Mouse (Mus musculus): ENCODE measurements at regions not wholly inside any gene's neighbourhood (a gene's known extent, or its start where the extent isn't known, plus 50 kb on each side); places are given as distances from the start of the nearest gene placed in this dataset.
A peak's percentile ranks its signal among the peaks of the same experiment; 100 is the strongest.

DNA sequence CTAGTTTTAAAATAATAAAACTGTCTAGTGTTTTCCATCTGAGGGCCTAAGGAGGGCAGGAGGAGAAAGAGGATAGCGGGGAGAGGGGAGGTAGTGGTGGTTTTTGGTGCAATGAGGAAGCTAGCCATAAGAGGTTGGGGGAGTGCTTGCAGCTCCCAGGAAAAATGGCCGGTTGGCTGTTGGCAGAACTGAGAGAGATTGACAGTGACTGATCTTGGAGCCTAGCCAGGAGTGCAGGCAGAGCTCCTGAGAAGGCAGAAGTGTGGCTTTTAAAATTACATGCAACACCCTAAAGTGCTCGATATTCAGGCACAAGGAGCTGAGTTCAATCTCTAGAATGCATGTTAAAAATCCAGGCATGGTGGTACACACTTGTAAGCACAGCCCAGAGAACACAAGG lies 938.3 kb upstream of the 2610301B20Rik start:
- no peak for DNase-seq

DNA sequence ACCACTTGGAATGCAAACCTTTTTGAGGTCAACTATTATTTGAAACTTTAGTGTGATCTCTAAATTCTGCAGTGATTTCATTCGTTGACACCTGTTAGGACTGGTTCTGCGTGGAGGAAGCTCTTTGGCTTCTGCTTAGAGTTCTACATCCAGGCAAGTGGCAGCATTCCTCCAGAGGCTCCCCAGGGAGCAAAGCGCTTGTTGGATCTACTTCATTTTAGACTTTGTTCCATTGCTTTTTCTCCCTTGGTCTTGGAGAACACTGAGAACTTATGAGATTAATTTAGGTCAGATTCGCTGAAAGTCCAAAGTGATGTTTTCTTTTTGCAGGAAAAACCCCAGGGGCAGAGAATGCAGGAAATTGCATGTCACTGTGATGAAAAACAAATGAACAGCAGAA lies 922.9 kb upstream of the 2610301B20Rik start:
- no peak for DNase-seq

DNA sequence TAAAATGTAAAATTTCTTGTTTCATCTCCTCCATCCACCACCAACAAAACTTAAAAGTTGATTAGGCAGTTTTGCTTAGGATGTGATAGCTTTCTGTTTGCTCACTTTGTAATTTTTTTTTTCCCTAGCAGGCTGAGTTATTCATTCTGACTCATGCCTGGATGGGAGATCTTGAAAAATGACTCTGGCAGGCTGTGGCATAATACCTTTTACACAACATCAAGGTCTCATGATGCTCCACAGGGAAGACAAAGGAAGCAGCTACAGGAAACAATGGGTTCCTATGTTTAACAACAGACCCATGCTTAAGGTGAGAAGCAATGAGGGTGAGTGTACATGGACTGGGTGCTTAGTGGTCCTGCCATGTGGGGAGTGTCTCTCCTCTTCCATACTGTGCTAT lies 899.7 kb upstream of the 2610301B20Rik start:
- no peak for DNase-seq

DNA sequence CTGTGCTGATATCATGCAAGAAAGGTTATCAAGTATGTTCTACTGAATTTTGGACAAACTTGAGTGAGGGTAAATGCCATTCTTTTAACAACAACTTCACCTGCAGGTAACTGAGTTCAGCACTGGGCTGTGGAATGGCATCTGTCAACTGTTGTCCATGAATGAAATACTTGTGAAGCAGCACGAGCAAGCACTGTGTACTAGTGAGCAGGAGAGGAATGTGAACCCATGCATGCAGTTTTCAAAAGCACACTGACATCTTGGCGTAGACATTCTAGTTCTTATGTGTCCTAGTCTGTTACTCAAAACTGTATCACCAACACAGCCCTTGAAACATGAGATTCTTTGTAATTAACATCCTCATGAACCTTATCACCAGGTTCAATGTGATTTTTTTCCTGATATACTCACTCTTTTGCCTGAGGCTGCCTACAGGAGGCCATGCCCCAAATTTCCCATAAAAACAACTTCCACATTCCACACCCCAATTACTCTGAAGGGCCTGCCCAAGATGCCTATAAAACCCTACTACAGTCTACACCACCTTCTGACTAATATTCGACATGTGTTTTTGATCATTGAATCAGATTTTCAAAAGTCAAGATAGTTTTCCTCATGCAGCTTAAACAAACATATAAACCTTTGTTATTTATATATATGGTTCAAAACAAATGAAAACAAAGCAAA lies 892.8 kb upstream of the 2610301B20Rik start:
- no peak for DNase-seq

DNA sequence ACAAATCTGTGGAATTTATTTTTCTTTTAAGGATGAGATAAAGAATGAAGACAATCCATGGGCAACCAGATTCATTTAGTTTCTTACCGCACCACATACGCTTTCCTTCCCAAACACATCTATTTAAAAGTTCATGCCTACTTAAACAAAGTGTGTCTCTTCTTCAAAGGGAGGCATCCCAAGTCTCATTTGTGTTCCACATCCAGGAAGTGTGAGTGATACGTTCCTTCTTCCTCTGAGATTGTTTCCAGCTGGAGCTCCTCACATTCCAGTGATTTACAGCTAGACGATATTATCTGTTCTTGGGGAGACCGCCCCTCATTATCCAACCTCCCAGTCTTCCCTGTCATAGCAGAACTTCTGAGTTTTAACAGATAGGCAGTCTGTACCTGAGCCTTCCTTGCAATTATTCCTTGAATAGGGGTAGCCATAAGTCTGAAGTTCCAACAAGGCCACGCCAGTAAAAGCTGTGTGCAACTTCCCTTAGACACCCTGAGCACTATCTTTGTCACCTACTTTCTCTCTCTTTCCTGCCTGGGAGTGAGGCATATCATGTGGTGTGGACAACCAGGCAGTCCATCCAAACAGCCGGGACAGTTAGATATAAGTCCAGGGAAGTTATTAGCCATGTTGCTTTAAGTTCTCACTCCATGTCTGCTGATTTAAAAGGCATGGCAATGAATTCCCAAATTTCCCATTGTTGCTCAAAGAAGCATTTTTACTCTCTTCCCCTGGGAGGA lies 891.3 kb upstream of the 2610301B20Rik start:
- no peak for DNase-seq

DNA sequence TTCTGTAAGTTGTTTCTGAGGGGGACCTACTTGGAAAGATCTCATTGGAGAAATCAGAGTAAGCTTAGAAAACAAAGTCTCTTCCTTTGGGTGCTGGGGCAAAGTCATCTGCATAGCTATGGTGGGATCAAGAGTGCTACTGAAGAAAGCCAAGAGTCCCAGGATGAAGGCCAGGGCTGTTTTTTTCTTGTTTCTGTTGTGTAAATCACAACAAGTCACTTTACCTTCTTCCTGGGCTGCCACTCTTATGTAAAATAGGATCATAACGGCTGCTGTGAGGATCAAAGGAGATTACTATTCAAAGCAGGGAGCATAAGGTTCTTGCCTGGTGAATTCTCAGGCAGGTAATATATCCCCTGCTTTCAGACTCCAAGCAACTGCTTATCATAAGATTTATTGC lies 880.4 kb upstream of the 2610301B20Rik start:
- DNase-seq, result no peak

DNA sequence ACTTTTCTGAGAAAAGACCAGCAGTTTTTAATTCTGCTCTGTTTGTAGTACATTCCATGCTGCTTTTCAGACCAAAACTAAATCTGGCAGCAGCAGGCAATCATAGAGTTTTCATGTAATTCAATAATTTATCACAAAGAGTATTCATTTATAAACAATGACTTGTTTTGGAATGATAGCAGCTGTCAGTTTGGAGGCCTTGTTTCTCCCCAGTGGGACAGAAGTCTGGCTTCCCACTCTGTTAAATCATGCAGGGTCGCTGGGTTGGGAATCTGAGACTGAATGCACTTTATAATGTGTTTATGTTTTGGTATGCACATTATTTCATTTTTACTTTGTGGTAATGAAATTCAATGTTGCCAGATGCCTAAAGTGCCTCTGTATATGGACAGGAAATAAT lies 879.8 kb upstream of the 2610301B20Rik start:
- DNase-seq, result no peak

DNA sequence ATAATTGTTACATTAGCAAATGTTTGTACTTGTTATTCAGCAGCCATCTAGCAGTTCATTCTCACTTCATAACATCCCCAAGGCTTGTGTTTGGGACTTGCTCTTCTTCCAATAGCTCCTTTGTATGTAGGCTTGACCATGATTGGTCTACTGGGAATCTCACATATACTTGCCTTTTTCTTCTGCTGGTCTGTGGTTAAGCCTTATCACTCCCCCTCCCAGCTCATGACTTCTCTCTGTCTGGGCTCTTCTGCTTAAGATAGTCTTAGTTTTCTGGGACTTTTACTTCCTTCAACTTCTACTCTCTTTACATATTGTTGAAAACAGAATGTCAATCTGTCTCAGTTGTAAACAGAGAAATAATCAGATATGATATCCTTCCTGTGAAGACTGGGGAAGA lies 844.0 kb upstream of the 2610301B20Rik start:
- DNase-seq, result no peak

DNA sequence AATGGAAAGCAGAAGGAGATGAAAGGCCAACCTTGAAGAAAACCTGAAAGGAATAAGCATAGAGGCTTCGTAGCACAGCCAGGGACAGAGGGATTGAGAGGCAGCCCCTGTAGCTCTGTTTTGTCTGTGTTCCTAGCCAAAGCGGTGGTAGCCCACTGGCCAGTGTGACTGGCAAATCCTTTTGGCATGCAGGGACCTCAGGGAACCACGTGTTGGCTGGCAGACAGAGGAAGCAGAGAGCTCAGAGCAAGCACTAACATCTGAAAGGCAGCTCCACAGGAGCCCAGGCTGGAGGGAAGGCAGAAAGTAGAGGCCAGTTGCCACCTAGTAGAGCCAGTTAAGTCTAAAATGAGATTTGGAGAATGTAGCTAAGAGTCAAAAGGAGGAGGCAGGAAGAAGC lies 842.5 kb upstream of the 2610301B20Rik start:
- DNase-seq, result no peak

DNA sequence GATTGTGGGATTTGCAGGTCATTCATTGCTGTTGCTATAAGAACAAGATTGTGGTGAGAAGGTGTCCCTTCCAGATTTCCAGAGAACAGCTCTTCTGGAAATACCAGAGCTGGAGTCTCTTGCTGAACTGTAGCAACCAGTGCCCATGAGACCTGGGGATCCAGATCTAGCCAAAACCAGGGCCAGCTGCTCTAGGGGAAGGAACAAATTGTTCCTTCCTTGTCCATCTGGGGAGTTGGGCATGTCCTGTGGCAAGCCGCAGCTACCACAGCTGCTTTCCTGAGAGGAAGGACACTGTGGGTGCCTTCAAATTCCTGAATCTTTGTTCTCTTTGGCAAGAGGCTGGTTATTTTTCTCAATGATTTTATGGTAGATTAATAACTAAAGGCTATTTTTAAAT lies 839.0 kb upstream of the 2610301B20Rik start:
- DNase-seq, result peak; percentile 20

DNA sequence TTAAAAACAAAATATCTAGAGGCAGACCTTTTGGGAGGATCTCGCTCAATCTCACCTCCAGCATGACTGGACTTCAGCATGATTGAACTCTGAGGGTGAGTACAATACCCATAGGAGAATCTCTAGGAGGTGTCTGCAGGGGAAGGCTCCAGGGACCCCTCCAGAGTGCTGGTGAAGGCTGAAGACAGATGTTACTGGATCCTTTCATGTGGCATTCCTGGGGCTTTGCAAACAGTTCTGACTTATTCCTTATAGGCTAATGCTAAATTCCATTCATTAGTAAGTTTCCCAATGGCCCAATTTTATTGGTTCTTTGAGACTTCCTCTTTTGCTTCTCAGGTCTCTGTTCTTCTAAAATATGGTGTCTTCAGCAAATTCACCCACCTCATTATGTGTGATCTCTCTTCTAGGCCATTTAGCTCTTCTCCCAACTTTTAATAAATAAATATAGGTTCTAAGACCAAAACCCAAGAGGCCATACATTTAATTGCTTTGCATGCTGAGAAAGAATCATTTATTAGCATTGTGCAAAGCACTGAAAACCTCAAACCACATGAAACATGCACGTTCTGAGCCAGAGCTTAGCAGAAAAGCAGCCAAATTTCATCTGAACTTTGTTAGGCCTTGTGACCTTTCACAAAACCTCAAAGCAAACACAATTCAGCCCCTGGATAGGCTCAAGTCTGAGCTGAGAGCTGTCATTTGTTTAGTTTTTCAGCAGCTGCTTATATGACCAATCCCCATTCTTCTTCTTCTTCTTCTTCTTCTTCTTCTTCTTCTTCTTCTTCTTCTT lies 832.8 kb upstream of the 2610301B20Rik start:
- no peak for DNase-seq

DNA sequence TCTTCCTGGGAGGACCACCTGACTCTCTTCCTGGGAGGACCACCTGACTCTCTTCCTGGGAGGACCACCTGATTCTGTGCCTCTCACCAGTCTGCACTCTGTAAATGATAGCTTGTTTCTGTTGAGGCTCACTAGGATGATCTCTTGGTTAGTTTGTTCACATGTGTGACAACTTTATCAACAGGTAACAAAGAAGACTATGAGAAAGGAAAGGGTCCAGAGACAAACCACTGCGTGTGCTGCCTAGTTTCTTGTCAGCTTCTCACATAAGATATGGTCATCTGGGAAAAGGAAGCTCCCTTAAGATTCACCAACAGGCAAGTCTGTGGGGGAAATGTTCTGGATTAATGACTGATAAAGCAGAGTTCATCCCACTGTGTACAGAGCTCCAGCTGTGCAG lies 825.5 kb upstream of the 2610301B20Rik start:
- DNase-seq, result no peak

DNA sequence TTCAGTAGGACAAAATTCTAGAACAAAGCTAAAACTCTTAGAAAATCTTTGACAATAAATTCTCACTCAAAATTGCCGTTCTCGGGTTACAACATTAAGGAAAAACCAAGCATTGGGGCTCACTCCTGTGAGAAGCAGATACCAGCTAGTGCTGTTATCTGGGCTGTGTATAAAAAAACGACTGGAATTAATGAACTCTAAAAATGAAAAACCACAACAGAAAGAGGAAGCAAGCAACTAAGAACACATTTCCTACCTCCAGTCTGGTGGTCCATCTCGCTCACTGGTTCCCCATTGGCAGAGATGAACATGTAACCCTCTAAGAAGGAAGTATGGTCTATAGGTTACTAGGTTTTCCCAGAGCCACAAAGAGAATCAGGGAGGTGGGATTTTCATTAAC lies 824.9 kb upstream of the 2610301B20Rik start:
- DNase-seq, result no peak

DNA sequence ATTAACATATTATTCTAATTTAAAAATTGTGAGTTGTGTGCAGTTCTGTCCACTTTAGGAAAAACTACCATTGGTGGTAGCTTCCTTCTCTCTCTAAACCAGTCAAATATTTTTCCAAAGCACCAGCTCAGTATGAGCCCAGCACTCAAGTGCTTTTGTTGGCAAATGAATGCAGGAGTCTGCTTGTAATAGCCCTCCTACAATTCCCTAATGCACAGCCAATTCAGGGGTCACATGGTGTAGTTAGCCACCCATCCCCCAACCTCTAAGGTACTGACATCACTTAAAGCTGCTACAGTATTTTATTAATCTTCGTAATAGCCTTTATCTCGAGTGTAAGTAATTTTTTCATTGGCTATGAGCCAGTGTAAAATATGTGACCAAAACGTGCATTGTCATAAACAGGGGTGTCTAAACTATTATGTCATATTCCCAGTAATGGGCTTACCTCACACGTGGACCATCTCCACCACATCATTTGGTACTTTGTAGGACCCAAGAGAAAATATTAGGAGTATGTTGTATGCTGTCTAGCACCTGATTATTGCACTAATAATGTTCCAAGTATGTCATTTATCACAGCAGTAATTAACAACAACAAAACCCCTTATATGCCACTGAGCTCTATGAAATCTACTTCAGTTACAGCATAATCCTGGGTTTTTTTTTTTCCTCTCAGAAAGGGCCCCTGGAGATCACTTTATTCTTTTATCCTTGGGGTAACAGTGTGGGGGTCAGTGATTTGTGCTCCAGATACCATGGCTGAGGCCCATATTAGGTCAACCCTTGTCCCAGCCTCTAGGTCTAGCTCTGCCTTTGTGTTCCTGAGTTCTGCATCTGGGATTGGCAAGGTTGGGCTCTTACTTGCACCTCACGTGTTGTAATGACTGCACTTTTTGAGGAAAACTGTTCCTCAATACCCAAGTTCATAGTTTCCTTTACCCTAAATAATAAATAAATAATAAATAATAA lies 822.7 kb upstream of the 2610301B20Rik start:
- no peak for DNase-seq

DNA sequence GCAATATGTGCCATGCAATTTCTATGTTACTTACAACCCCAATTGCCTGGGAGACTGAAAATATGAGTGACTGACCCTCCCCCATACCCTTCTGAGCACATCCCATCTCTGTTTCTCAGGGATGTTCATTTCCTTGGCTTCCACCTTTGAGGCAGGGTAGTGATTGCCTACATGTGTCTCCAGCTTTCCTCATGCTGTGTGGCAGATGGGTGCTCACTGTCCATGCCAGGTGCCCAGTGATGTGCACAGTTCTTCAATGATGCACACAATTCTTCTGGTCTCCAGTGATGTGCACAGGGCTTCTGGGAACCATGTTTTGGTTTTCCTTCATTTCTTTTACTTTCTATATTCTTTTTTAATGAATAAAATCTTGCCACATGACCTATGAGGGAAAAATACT lies 821.4 kb upstream of the 2610301B20Rik start:
- DNase-seq, result no peak

DNA sequence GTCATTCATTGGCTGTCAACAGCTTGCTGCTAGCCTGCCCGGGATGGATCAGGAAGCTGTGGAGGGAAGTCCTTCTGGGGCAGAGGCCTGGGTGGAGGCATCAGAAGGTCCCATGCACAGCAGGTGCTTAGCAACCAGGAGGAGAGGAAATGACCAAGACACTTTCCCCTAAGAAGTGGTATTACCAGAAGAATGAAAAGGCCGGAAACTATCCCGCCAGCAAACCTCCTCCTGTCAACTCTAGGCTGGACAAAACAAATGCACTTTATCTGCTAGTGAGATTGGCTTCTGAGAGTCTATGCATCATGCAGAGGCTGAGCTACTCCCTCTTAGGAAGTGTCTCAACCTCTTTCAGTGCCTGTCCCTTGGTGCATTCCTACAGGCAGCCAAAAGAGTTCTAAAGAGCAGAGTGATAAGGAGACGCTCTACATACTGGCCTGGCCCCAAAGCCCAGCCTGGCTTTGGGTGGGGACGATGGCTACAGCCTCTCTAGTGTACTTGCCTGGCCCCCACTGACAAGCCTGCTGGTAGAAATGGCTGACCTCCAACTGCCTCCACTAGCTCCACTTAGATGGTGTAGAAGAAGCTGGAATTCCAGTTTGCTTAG lies 801.7 kb upstream of the 2610301B20Rik start:
- no peak for DNase-seq

DNA sequence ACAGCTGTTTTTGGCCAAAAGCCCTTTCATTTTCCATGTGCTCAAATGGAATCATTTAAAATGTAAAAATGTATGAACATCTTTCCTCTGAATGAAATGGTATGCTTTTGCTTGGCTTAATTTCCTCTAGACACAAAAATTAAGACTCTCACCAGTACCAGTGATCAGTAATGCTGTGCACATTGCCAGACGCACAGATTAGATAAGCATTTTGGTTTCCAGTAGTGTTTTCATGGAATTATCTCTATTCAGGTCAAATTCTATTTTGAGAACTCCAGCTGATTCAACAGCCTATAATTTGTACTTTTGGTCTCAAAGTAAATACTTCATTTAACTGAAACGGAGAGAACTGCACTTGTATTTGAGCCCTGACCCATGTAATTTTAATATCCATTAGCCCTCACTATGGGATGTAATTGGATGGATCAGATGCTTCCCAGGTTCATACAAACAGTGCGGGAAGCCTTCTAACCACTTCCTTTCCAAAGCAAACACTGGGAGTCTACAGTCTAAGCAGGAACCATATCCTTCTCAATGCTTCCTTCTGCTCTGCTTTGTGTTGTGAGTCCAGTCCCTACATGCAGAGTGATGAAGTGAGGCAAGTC lies 794.6 kb upstream of the 2610301B20Rik start:
- no peak for DNase-seq

DNA sequence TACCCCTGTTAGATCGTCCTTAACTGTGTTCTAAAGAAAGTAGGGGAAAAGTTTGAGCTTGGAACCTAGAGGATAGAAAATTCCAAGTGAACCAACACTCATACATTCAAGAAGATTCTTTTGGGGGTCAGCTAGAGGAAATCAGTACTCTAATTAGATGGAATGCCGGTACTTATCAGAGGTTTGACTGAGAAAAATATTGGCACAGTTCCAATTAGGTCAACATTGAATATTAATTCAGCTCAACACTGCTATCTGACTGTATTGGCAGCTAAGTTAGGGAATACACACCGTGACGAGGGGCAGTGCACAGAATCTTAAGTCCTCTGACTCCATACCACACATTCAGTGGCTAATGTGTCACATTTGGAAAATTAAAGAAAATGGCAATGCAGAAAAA lies 759.5 kb upstream of the 2610301B20Rik start:
- no peak for DNase-seq

DNA sequence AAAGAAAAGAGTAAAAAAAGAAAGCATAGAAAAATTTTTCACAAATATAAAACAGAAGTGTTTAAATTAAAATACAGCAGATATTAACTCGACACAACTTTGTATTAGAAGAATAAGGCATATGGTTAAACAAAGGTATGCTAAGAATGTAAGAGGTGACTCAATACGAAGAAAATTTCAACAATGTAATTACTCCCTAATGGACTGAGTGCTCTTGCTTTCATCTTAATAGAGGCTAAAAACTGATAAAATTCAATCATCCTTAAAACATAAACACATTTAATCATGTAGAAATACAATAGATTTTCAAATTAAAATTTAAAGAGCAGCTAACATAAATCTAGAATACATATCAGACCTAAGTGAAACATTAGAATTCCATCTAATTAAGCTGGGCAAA lies 756.3 kb upstream of the 2610301B20Rik start:
- DNase-seq, result no peak

DNA sequence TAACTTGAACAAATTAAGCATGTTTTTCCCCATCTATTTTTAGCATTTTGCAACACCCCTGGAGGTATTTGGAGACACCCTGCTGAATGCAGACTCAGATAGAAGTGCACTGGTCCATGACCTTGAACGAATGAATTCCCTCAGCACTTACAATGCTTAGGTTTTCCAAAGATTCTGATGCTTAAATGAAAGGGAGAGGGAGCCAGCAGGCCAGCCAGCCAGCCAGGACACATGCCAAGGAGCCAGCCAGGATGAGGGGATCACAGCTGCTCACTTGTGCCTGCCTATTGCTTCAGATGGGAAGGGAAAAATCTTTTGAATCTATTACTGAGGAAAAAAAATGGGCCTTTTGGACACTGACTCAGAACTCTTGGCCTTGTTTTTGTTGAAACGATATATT lies 750.0 kb upstream of the 2610301B20Rik start:
- peak; percentile 64 for DNase-seq

DNA sequence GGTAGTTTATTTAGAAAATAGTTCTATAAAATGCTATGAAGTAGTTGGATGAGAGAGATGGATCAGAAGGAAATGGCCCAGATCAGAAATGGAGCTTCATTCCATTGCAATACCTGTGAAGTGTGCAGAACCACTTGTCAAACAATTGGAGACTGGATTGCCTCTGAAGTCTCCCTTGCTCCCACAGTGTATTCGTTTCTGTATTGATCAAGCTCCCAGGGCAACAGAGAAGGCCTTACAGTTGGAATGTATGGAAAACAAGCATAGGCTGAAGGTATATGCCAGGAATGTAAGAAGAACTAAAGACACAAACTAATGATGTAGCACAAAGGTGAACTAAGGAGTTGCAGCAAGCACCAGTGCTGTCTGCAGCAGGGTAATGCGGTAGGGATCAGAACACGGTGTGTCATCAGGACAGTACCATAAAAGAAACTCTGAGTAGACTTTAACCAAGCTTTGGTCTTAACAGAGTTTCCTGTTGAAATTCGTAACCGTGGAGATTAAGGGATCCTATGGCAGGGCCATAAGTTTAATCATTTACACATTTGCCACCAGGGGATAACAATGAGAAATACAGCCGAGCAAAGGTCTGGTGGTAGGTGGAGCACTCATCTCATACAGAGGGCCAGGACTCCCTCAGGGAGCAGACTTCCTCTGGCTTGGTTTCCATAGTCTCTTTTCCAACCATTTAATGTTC lies 732.9 kb upstream of the 2610301B20Rik start:
- DNase-seq, result no peak

All from gastrocnemius, postnatal 25 days (tissue).